Mouse (Mus musculus): ENCODE data around the gene Antxr1. TPM values are rescaled to one million over a fixed set of nuclear protein-coding genes. Genes with fewer than 3 reads are reported as not detected.

Antxr1 gene
- polyA plus RNA-seq, 1 experiment from 2014 or later: 4.8 TPM

DNA sequence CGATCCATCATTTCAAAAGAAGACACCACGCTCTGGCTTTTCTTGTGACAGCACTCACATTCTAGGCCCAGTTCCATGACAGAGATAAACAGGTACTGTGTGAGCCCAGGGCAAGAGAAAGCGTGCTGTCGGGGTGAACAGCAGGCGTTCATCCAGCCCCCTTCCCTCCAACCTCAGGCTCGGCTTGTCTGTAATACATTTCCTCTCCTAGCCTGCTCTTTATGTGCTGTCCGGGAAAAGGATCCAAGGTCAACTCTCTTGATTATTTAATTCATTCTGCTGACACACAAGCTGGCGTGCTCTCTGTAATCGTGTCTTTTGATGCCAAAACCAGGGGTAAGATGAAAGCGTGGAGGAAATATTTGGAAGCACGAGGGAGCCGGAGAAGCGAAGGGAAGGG is 192.0 kb downstream of the Antxr1 start:
- ATAC-seq (ENCODE audit: low FRiP score, low read depth): no peak
- no peak overlapping the region for H3K4me2 ChIP-seq (replicated peaks)
- no peaks in the 10 kb centered on the region for H3K27me3 ChIP-seq (replicated peaks)
- no peak overlapping the region for H3K9ac ChIP-seq
- no peaks in the 10 kb centered on the region for H3K36me3 ChIP-seq
- H3K4me1 ChIP-seq: no peaks in the 10 kb centered on the region
- H3K4me3 ChIP-seq: no peak overlapping the region
- WGBS: 80% methylated on average over 13 of the region's 13 CpGs
- no peaks in the 10 kb centered on the region for H3K9me3 ChIP-seq
- no peak overlapping the region for H3K27ac ChIP-seq

DNA sequence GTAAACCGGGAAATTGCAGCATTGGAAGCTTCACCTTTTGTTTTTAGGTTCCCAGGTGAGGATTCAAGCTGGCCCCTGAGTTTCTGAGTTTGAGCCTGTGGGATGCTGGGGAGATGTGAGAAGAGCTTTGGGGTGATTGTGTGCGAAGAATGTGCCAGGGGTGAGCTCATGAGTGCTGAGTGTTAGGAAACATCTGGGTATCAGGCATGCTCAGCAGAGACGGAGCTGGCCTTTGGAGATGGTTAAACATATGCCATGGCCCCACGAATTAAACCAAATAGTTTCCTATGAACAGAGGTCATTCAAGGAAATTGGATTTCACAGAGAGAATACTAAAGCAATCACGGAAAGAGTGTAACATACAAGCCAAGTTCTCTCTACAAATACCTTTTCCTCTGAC is 193.4 kb downstream of the Antxr1 start:
- H3K4me1 ChIP-seq: no peaks in the 10 kb centered on the region
- no peaks in the 10 kb centered on the region for H3K9me3 ChIP-seq
- 90% methylated on average over 5 of the region's 5 CpGs for WGBS
- H3K9ac ChIP-seq: no peak overlapping the region
- H3K27ac ChIP-seq: no peak overlapping the region
- H3K4me2 ChIP-seq (replicated peaks): no peak overlapping the region
- H3K27me3 ChIP-seq (replicated peaks): no peaks in the 10 kb centered on the region
- no peak overlapping the region for H3K4me3 ChIP-seq
- no peaks in the 10 kb centered on the region for H3K36me3 ChIP-seq
- ATAC-seq (ENCODE audit: low FRiP score, low read depth): no peak

DNA sequence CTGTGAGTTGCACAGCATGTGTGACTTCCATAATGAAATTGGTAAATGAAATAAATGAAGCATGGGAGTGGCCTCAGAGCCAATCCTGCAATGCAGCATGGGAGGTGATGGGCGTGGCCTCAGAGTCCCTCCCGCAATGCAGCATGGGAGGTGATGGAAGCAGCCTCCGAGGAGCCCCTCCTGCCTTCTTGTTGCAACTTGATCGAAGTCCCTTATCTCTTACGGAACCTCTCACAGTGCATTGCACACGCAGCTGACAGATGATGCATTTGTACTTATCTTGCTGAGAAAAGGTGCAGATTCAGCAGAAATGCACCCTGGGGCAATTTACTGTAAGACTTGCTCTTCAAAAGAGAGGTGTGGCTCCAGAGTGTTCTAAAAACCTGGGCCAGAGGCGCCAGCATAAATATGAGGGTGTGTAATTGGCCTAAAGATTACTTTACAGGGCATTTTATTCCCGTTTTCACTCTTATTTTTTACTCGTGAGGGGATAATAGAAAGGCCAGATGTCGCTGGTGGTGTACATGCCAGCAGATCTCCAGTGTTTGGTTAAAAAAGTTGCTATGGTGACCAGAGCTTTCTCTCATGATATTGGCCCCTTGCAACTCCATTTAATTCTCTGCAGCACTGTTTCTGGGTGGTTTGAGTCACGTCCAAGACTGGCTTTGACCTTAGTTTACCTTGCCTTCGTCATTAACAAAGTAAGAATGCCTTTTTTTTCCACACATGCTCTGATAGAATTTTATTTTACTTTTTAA is 195.6 kb downstream of the Antxr1 start:
- 80% methylated on average over 12 of the region's 12 CpGs for WGBS
- ATAC-seq (ENCODE audit: low FRiP score, low read depth): no peak
- H3K27me3 ChIP-seq (replicated peaks): no peaks in the 10 kb centered on the region
- no peak overlapping the region for H3K27ac ChIP-seq
- H3K9ac ChIP-seq: no peak overlapping the region
- H3K4me3 ChIP-seq: no peak overlapping the region
- H3K9me3 ChIP-seq: no peaks in the 10 kb centered on the region
- peaks cover 10% of the 10 kb centered on the region for H3K36me3 ChIP-seq
- no peaks in the 10 kb centered on the region for H3K4me1 ChIP-seq
- no peak overlapping the region for H3K4me2 ChIP-seq (replicated peaks)

DNA sequence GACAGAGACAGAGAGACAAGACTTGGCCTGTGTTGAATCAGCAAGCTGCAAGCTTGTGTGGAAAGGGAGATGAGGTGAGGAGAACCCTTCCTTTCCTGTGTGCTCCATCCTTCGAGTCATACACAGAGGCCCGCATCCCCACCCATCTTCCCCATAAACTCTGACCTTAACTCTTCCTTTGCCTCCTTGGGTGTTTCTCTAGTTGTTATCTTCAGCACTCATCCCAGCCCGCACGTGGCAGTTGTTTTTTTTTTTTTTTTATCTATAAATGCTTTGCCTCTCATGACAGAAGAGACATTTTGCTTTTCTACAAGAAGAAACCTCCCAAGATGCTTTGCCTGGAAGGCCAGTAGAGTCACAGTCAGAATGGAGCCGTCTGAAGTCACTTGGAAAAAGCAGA is 197.1 kb downstream of the Antxr1 start:
- Histone ChIP-seq H3K9ac (no peak overlapping the region), H3K27ac (no peak overlapping the region), H3K4me1 (no peaks in the 10 kb centered on the region), H3K4me3 (no peak overlapping the region), H3K36me3 (peaks cover 10% of the 10 kb centered on the region), H3K4me2 (replicated peaks) (no peak overlapping the region), H3K27me3 (replicated peaks) (no peaks in the 10 kb centered on the region), H3K9me3 (no peaks in the 10 kb centered on the region)
- no peak for ATAC-seq (ENCODE audit: low FRiP score, low read depth)
- WGBS: 89% methylated on average over 5 of the region's 5 CpGs

DNA sequence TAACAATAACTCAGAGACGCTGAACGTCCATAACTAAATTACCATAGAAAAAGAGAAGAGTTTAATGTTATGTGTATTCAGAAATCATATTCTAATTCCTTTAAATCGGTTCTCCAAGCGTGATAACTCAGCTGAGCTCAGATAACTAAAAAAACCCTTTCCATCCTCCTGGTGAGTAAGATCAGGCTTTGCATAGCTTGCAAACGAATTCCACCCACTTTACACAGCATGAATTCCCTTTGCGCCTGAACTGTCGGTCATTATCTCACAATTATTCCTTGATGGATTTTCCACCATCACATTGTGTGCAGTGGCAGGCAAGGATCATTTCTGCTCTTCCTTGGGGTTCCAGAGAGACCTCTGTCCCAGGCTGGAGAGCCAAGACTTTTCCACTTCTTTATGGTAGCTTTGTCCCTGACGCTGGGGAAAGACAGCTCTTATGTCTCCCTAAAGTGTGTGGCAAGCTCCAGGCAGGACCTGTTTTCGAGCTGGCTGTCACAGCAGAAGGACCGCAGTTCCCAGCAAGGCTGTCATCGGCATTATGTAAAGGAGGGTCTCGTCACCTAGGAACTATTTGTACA is 201.6 kb downstream of the Antxr1 start:
- Histone ChIP-seq H3K4me2 (replicated peaks) (no peak overlapping the region), H3K27me3 (replicated peaks) (no peaks in the 10 kb centered on the region), H3K9ac (no peak overlapping the region), H3K9me3 (no peaks in the 10 kb centered on the region; the same call in 1 of the 2 replicates), H3K4me3 (no peak overlapping the region), H3K4me1 (no peaks in the 10 kb centered on the region), H3K36me3 (peaks cover 10% of the 10 kb centered on the region), H3K27ac (no peak overlapping the region)
- 75% methylated on average over 12 of the region's 12 CpGs for WGBS
- ATAC-seq (ENCODE audit: low FRiP score, low read depth): no peak

DNA sequence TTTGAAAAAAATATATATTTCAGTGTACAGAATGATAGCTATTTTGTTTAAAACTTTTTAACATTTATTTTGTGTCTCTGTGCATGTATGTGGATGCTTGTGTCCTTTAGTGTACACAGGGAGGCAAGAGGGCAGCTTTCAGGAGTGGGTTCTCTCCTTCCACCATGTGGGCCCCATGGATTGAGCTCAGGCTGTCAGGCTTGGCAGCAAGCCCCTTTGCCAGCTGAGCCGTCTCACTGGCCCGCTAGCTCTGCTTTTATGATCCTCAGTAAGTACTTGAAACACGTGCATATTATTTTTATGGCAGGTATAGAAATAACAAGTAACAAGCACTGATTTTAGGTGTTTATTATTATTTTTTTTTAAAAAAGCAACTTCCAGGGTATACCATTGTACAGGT is 202.1 kb downstream of the Antxr1 start:
- H3K27me3 ChIP-seq (replicated peaks): no peaks in the 10 kb centered on the region
- 86% methylated on average over 3 of the region's 3 CpGs for WGBS

DNA sequence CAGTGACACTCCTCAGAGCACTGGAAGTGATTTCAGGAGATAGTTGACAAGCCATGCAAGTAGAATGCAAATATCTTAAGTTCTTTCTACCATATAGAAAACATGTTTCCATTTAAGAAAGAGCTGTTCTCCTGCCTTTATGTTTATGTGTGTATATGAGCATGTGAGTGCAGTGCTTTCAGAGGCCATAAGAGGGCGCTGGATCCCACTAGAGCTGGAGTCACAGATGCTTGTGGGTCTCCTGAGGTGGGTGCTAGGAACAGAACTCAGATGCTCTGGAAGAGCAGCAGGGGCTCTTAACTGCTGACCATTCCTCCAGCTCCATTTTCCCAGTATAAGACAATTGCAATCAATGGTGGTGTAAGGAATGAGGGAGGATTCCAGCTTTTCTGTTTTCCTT is 204.5 kb downstream of the Antxr1 start:
- Histone ChIP-seq H3K4me1 (no peaks in the 10 kb centered on the region), H3K27me3 (replicated peaks) (no peaks in the 10 kb centered on the region), H3K36me3 (peaks cover 6% of the 10 kb centered on the region; the same call in 1 of the 2 replicates), H3K27ac (no peak overlapping the region), H3K9ac (no peak overlapping the region), H3K9me3 (no peaks in the 10 kb centered on the region; the same call in 1 of the 2 replicates), H3K4me2 (replicated peaks) (no peak overlapping the region), H3K4me3 (no peak overlapping the region)
- 61% methylated on average over 1 of the region's 1 CpGs for WGBS
- no peak for ATAC-seq (ENCODE audit: low FRiP score, low read depth)

More for the DNA sequence above, 202.1 kb downstream of the Antxr1 start:
- Histone ChIP-seq H3K4me1 (no peaks in the 10 kb centered on the region), H3K27ac (no peak overlapping the region), H3K36me3 (peaks cover 10% of the 10 kb centered on the region), H3K4me3 (no peak overlapping the region), H3K4me2 (replicated peaks) (no peak overlapping the region), H3K9ac (no peak overlapping the region), H3K9me3 (no peaks in the 10 kb centered on the region; the same call in 1 of the 2 replicates)
- no peak for ATAC-seq (ENCODE audit: low FRiP score, low read depth)

DNA sequence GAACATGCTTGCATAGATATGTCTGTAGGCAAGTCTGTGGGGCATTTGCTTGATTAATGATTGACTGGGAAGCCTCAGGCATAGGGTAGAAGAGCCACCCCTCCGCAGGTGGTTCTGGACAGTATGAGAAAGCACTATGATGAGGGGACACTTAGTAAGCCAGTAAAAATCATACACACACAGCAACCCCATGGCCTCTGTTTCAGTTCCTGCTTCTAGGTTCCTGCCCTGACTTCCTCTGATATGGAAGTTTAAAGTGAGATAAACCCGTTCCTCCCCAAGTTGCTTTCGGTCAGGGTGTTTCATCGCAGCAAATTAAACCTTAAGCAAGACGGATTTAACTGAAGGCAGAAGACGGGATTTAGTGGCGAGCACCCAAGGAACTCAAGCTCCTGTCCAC is 205.0 kb downstream of the Antxr1 start:
- WGBS: 95% methylated on average over 7 of the region's 7 CpGs
- H3K4me3 ChIP-seq: no peak overlapping the region
- no peak for ATAC-seq (ENCODE audit: low FRiP score, low read depth)
- H3K4me2 ChIP-seq (replicated peaks): no peak overlapping the region
- no peaks in the 10 kb centered on the region for H3K27me3 ChIP-seq (replicated peaks)
- no peak overlapping the region for H3K27ac ChIP-seq
- no peaks in the 10 kb centered on the region; the same call in 1 of the 2 replicates for H3K9me3 ChIP-seq
- no peaks in the 10 kb centered on the region for H3K4me1 ChIP-seq
- H3K9ac ChIP-seq: no peak overlapping the region
- H3K36me3 ChIP-seq: 0 out of 2 replicates have a peak, but pooled peaks cover 2% of the 10 kb centered on the region

DNA sequence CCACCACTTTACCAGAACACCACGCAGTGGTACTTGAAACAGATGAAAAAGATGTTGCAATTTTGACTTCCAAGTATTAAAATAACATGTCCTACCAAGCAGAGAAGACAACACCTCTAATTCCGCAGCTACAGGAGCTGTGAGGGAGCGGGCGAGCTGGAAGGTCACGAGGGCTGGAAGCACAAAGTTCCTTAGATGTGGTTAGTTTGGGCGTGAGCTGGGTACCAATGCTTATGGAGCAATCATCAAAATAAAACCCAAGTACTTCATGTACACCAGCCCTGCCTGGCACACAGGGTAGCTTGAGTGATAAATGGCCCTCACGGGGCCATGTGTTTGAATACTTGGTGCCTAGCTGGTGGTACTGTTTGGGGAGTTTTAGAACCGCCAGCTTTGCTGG is 205.8 kb downstream of the Antxr1 start:
- Histone ChIP-seq H3K4me3 (no peak overlapping the region), H3K9ac (no peak overlapping the region), H3K4me2 (replicated peaks) (no peak overlapping the region), H3K4me1 (no peaks in the 10 kb centered on the region), H3K27me3 (replicated peaks) (no peaks in the 10 kb centered on the region), H3K27ac (no peak overlapping the region), H3K9me3 (no peaks in the 10 kb centered on the region; the same call in 1 of the 2 replicates), H3K36me3 (no peaks in the 10 kb centered on the region)
- 85% methylated on average over 8 of the region's 8 CpGs for WGBS
- no peak for ATAC-seq (ENCODE audit: low FRiP score, low read depth)

DNA sequence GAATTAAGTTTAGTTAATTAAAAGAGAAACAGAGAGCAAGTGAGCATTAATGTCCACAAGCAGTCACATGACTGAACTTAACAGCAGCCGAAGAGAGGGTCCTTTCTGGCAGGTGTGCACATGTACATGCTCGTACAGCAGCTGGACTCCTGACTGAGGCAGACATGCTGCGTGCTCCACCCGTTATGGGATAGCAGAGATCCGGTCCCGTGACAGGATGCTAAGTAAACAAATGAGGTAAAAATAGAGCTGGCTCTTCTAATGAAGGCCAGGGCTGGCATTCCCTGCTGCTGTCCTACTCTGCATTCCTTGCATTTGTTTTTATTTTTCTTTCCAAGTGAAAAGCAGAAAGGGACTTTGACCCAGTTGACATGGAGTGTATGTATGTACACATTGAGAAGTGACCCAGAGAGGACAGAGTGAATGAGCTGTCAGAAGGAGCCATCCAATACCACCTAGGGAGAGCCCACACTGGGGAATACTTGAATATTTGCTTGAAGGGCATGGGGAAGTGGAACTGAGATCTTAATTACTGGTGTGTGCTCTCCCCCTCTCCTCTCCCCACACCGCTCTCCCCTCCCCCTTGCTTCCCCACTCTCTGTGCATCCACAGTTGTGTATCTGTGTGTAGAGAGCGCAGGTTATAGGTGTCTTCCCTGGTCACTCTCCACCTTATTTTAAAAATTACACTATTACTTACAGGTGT is 208.4 kb downstream of the Antxr1 start:
- no peaks in the 10 kb centered on the region; the same call in 1 of the 2 replicates for H3K9me3 ChIP-seq
- no peaks in the 10 kb centered on the region for H3K27me3 ChIP-seq (replicated peaks)
- H3K36me3 ChIP-seq: no peaks in the 10 kb centered on the region
- no peak overlapping the region for H3K4me2 ChIP-seq (replicated peaks)
- 80% methylated on average over 8 of the region's 8 CpGs for WGBS
- no peak overlapping the region for H3K27ac ChIP-seq
- H3K4me1 ChIP-seq: no peaks in the 10 kb centered on the region
- H3K9ac ChIP-seq: no peak overlapping the region
- no peak overlapping the region for H3K4me3 ChIP-seq
- no peak for ATAC-seq (ENCODE audit: low FRiP score, low read depth)

DNA sequence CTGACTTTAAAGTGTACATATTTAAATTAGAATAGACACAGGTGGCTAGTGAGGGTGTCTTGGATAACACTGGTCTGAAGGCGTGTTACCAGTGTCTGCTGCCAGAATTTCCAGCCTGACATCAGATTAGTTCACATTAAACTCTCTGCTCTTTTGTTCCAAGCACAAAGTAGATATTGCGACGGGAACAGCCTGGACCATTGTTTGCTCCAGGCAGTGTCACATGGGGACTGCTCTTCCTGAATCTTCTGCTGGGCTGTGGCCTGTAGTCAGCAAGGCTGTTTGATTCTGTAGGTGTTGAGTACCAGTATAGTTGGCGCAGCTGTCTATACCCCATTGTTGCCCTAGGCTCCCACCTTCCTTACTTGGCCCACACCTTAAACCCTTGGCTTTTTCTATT is 211.6 kb downstream of the Antxr1 start:
- WGBS: 93% methylated on average over 4 of the region's 4 CpGs
- Histone ChIP-seq H3K36me3 (no peaks in the 10 kb centered on the region), H3K9me3 (no peaks in the 10 kb centered on the region), H3K27me3 (replicated peaks) (no peaks in the 10 kb centered on the region), H3K27ac (no peak overlapping the region), H3K4me2 (replicated peaks) (no peak overlapping the region), H3K4me3 (no peak overlapping the region), H3K9ac (no peak overlapping the region), H3K4me1 (no peaks in the 10 kb centered on the region)
- no peak for ATAC-seq (ENCODE audit: low FRiP score, low read depth)

DNA sequence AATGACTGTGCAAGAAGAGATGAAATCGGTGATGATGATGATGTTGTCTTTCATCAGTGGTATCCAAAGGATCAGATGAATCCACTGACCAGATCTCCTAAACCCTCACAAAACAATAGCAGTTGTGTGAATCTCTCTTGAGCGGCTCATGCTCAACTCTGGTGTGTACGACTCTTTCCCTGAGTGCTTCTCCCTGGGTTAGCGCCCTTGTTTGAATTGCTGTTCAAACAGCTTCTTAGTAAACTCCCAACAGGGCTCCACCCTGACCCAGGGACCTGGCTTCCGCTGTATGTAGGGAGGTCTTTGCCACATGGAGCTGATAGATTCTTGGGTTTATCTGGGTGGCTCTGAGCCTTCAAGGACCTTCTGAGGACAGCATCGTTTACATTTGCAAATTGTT is 212.2 kb downstream of the Antxr1 start:
- Histone ChIP-seq H3K36me3 (no peaks in the 10 kb centered on the region), H3K4me3 (no peak overlapping the region), H3K27me3 (replicated peaks) (no peaks in the 10 kb centered on the region), H3K27ac (no peak overlapping the region), H3K9me3 (no peaks in the 10 kb centered on the region), H3K4me2 (replicated peaks) (no peak overlapping the region), H3K9ac (no peak overlapping the region), H3K4me1 (no peaks in the 10 kb centered on the region)
- 90% methylated on average over 6 of the region's 6 CpGs for WGBS
- no peak for ATAC-seq (ENCODE audit: low FRiP score, low read depth)
